Mouse (Mus musculus) hindbrain, embryonic 11.5 days (tissue): ENCODE results near the gene Aebp2. TPM values are rescaled to one million over a fixed set of nuclear protein-coding genes. Genes with fewer than 3 reads are reported as not detected.
"Not testable (repeated sequence)": the region's sequence is repeated elsewhere in the genome, so short reads cannot be mapped to it uniquely, and the experiment has no call there.

Experiments
- ATAC-seq: fragments of 200-750 bp; cut with Nextera tagmentation; 2 replicates; pipeline ENCODE4 v1.8.0; 2017; ENCODE audit warnings: mild to moderate bottlenecking, moderate TSS enrichment, moderate library complexity; ENCODE audit not compliant: low FRiP score
- DNase-seq: peaks from one replicate; pipeline ENCODE4 v3.0.0-alpha.2; 2015; ENCODE audit warnings: low spot score
- H3K27ac ChIP-seq: fragments of 300-500 bp; sonication (generic); 2 replicates; pipeline ENCODE4 v1.5.1; 2014; ENCODE audit warnings: mild to moderate bottlenecking, low read depth, low read length
- H3K27me3 ChIP-seq: fragments of 300-500 bp; sonication (generic); 2 replicates; pipeline ENCODE4 v1.6.1; 2014; ENCODE audit warnings: mild to moderate bottlenecking, low read length, moderate library complexity, mixed read lengths; ENCODE audit not compliant: control insufficient read depth, insufficient read depth
- H3K36me3 ChIP-seq: fragments of 300-500 bp; sonication (generic); 2 replicates; pipeline ENCODE4 v1.6.1; 2014; ENCODE audit warnings: mild to moderate bottlenecking, low read length, moderate library complexity, mixed read lengths; ENCODE audit not compliant: control insufficient read depth, insufficient read depth
- H3K4me1 ChIP-seq: fragments of 300-500 bp; sonication (generic); replicated peaks from 2 replicates; pipeline ENCODE4 v1.6.1; 2014; ENCODE audit warnings: low read length, mixed read lengths; ENCODE audit not compliant: control insufficient read depth, insufficient read depth
- H3K4me2 ChIP-seq: fragments of 300-500 bp; sonication (generic); replicated peaks from 2 replicates; pipeline ENCODE4 v1.6.1; 2014; ENCODE audit warnings: mild to moderate bottlenecking, low read depth, low read length
- H3K4me3 ChIP-seq: fragments of 300-500 bp; sonication (generic); 2 replicates; pipeline ENCODE4 v1.5.1; 2014; ENCODE audit warnings: low read depth, low read length
- H3K9ac ChIP-seq: fragments of 300-500 bp; sonication (generic); 2 replicates; pipeline ENCODE4 v1.6.1; 2014; ENCODE audit warnings: low read depth, low read length
- H3K9me3 ChIP-seq: fragments of 300-500 bp; sonication (generic); 2 replicates; pipeline ENCODE4 v1.6.1; 2016; ENCODE audit warnings: low read length; ENCODE audit not compliant: control insufficient read depth
- WGBS: fragments of 180-500 bp; shearing (Covaris S2); extraction: QIAGEN DNeasy Blood & Tissue Kit; methylation state at CpG from one replicate; pipeline ENCODE4 v1.1.7; 2014; 5-methylcytosine and 5-hydroxymethylcytosine counted together
- polyA plus RNA-seq: library from polyadenylated mRNA; unstranded; fragments of >200 nt; fragmentation: Nextera tagmentation; extraction: Ambion mirVana; gene quantifications from 2 replicates; pipeline ENCODE4 v1.2.1, GENCODE M21; 2014

Aebp2 gene
- polyA plus RNA-seq, 1 experiment from 2014 or later = 18.9 TPM

DNA sequence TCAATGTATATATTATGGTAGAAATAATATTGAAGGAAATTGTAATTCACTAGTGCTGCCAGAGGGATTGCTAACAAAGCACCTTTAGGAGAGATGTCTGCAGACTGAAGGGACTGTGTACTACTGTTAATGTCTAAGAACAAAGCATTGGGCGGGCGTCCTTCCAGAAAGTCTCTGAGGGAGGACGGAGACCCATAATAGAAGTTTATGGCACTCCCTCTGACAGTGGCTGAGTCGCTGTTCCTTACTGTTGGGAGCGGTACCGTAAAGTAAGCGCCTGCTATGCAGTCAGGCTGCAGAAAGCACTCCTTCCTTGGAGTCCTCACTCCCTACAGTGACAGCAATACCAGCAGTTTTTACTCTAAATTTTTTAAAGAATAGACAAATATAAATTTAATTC is 29.5 kb downstream of the Aebp2 start:
- H3K27me3 ChIP-seq = no peaks in the 10 kb centered on the region
- H3K9me3 ChIP-seq = no peaks in the 10 kb centered on the region
- H3K9ac ChIP-seq = no peak overlapping the region
- ATAC-seq = no peak
- H3K4me3 ChIP-seq = no peak overlapping the region
- WGBS = 89% methylated on average over 7 of the region's 7 CpGs
- no peak overlapping the region for H3K4me2 ChIP-seq
- no peaks in the 10 kb centered on the region for H3K4me1 ChIP-seq
- no peaks in the 10 kb centered on the region for H3K36me3 ChIP-seq
- no peak overlapping the region for H3K27ac ChIP-seq
- no peak for DNase-seq

GRCm38 (mm10) chr6:140655451-140655850 is 33.0 kb downstream of the Aebp2 start:
- no peaks in the 10 kb centered on the region for H3K9me3 ChIP-seq
- DNase-seq = no peak
- H3K4me2 ChIP-seq = no peak overlapping the region
- no peaks in the 10 kb centered on the region for H3K36me3 ChIP-seq
- no peak overlapping the region for H3K9ac ChIP-seq
- H3K27ac ChIP-seq = no peak overlapping the region
- H3K4me3 ChIP-seq = no peak overlapping the region
- ATAC-seq = no peak
- H3K4me1 ChIP-seq = no peaks in the 10 kb centered on the region
- no peaks in the 10 kb centered on the region for H3K27me3 ChIP-seq
- 99% methylated on average over 7 of the region's 7 CpGs for WGBS

- H3K27ac ChIP-seq = no peak overlapping the region
- ATAC-seq (no peak), DNase-seq (no peak)
- H3K4me3 ChIP-seq = no peak overlapping the region
- no peaks in the 10 kb centered on the region for H3K36me3 ChIP-seq
- H3K9me3 ChIP-seq = no peaks in the 10 kb centered on the region
- no peak overlapping the region for H3K9ac ChIP-seq
- H3K27me3 ChIP-seq = no peaks in the 10 kb centered on the region
- H3K4me2 ChIP-seq = no peak overlapping the region
- WGBS = 91% methylated on average over 3 of the region's 3 CpGs
- no peaks in the 10 kb centered on the region for H3K4me1 ChIP-seq
Observed at GRCm38 (mm10) chr6:140656991-140657390, 34.5 kb downstream of the Aebp2 start.

GRCm38 (mm10) chr6:140657920-140658522 is 35.6 kb downstream of the Aebp2 start:
- ATAC-seq = no peak
- H3K9ac ChIP-seq = no peak overlapping the region
- no peaks in the 10 kb centered on the region for H3K9me3 ChIP-seq
- no peaks in the 10 kb centered on the region for H3K36me3 ChIP-seq
- H3K27me3 ChIP-seq = no peaks in the 10 kb centered on the region
- H3K4me3 ChIP-seq = no peak overlapping the region
- no peak overlapping the region for H3K4me2 ChIP-seq
- no peak overlapping the region for H3K27ac ChIP-seq
- H3K4me1 ChIP-seq = no peaks in the 10 kb centered on the region
- 80% methylated on average over 3 of the region's 3 CpGs for WGBS
- DNase-seq = no peak

GRCm38 (mm10) chr6:140661111-140661510 is 38.6 kb downstream of the Aebp2 start:
- Histone ChIP-seq H3K4me2 (no peak overlapping the region), H3K36me3 (no peaks in the 10 kb centered on the region), H3K27ac (no peak overlapping the region), H3K9ac (no peak overlapping the region), H3K9me3 (no peaks in the 10 kb centered on the region), H3K27me3 (no peaks in the 10 kb centered on the region), H3K4me1 (no peaks in the 10 kb centered on the region), H3K4me3 (no peak overlapping the region)
- DNase-seq = no peak
- 95% methylated on average over 10 of the region's 10 CpGs for whole genome bisulfite sequencing
- ATAC-seq = no peak

DNA sequence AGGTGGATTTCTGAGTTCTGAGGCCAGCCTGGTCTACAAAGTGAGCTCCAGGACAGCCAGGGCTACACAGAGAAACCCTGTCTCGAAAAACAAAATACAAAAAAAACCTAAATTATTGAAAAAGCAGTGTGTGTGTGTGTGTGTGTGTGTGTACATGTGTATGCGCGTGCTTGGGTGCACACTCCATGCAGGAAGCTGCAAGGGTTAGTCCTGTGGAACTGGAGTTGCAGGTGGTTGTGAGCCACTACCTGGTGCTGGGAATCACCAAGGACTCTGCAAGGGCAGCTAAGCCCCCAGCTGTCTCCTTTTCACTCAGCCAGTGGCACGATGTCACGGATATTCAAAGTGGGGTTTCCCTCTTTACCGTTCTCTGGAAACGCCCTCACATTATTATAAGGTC is 39.3 kb downstream of the Aebp2 start:
- no peaks in the 10 kb centered on the region for H3K9me3 ChIP-seq
- no peak overlapping the region for H3K4me2 ChIP-seq
- no peaks in the 10 kb centered on the region for H3K4me1 ChIP-seq
- 89% methylated on average over 7 of the region's 7 CpGs for WGBS
- DNase-seq (no peak), ATAC-seq (no peak)
- H3K27ac ChIP-seq = no peak overlapping the region
- no peak overlapping the region for H3K9ac ChIP-seq
- H3K27me3 ChIP-seq = no peaks in the 10 kb centered on the region
- H3K36me3 ChIP-seq = no peaks in the 10 kb centered on the region
- no peak overlapping the region for H3K4me3 ChIP-seq

DNA sequence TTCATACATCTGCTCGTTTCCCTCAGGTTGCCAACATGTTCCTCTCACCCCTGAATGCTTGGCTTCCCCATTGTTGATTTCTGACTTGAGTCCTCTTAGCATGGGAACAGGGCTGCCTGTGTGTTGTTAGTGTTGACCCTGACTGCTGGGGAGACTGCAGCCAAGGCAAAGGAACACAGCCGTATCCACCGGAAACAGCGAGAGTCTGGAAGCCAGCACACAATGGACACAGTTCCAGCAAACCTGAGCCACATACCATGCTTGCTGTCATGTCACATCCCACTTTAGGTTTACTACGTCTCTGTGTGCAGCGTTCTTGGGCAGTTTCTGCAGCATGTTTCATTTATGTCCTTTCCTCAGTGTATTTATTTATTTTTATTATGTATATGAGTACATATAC is 39.8 kb downstream of the Aebp2 start:
- WGBS = 84% methylated on average over 6 of the region's 6 CpGs
- Histone ChIP-seq H3K27ac (no peak overlapping the region), H3K27me3 (no peaks in the 10 kb centered on the region), H3K4me1 (no peaks in the 10 kb centered on the region), H3K36me3 (no peaks in the 10 kb centered on the region), H3K9me3 (no peaks in the 10 kb centered on the region), H3K9ac (no peak overlapping the region), H3K4me3 (no peak overlapping the region), H3K4me2 (no peak overlapping the region)
- no peak for DNase-seq
- ATAC-seq = no peak

DNA sequence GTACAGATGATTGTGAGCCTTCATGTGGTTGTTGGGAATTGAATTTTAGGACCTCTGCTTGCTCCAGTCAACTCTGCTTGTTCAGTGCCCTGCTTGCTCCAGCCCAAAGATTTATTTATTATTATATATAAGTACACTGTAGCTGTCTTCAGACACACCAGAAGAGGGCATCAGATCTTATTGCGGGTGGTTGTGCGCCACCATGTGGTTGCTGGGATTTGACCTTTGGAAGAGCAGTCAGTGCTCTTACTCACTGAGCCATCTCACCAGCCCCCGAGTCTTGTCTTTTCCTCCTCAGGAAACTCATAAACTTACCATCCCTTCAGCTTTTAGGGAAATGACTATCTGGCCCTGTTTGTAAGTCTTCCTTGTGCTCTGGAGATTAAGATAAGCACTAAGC is 40.2 kb downstream of the Aebp2 start:
- DNase-seq, H3K4me1 ChIP-seq, H3K36me3 ChIP-seq, H3K4me2 ChIP-seq, H3K27me3 ChIP-seq, H3K27ac ChIP-seq, ATAC-seq, H3K9ac ChIP-seq, H3K4me3 ChIP-seq, H3K9me3 ChIP-seq: not testable (repeated sequence)
- WGBS = 52% methylated on average over 3 of the region's 3 CpGs

DNA sequence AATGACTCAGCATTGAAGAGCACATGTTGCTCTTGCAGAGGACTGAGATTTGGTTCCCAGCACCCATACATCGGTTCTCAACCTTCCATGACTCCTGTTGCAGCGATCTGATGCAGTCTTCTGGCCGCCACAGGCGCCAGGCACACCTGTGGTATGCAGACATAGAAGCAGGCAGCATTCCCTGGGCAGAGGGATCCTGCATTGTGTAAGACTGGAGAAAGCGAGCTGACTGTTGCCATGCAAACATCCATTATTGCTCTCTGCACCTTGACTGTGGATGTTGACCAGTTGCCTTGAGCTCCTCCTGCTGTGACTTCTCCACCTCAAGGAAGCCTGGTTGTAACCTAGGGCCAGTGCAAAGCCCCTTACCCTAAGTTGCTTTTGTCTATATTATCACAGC is 42.1 kb downstream of the Aebp2 start:
- Histone ChIP-seq H3K9me3 (no peaks in the 10 kb centered on the region), H3K27me3 (no peaks in the 10 kb centered on the region), H3K4me2 (no peak overlapping the region), H3K4me1 (no peaks in the 10 kb centered on the region), H3K36me3 (no peaks in the 10 kb centered on the region), H3K4me3 (no peak overlapping the region), H3K9ac (no peak overlapping the region), H3K27ac (no peak overlapping the region)
- DNase-seq (no peak), ATAC-seq (no peak)
- WGBS = 80% methylated on average over 5 of the region's 5 CpGs
